Mouse (Mus musculus) kidney, postnatal 4 days (tissue): ENCODE data around the gene 4933436I01Rik.

Source experiments
- DNase-seq, 2 experiments: peaks; one replicate each; pipeline ENCODE4 v3.0.0; 2021; ENCODE audit warnings: mixed read lengths in 2 of 2

4933436I01Rik gene

DNA sequence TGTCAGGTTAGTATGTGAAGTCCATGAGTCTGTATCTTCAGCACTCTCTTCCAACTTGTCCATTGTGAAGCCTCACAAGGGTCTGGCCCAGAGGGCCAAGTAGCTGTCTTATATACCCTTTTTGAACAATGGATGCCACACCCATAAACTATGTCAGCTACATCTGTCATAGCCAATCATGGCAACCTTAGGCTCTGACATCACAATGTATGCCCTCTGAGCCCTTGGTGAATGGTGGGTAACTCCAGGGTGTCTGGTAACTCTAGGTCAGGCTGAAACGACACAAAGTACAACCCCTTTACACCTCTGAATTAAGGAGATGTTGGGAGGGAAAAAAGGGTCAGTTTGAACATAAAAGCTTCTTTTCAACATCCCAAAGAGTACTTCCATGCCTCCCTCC lies at the start of gene 4933436I01Rik:
Gene 4933436I01Rik (minus strand): TSS at position 101 of the 400 bp plus-strand sequence.
- no peak for DNase-seq

DNA sequence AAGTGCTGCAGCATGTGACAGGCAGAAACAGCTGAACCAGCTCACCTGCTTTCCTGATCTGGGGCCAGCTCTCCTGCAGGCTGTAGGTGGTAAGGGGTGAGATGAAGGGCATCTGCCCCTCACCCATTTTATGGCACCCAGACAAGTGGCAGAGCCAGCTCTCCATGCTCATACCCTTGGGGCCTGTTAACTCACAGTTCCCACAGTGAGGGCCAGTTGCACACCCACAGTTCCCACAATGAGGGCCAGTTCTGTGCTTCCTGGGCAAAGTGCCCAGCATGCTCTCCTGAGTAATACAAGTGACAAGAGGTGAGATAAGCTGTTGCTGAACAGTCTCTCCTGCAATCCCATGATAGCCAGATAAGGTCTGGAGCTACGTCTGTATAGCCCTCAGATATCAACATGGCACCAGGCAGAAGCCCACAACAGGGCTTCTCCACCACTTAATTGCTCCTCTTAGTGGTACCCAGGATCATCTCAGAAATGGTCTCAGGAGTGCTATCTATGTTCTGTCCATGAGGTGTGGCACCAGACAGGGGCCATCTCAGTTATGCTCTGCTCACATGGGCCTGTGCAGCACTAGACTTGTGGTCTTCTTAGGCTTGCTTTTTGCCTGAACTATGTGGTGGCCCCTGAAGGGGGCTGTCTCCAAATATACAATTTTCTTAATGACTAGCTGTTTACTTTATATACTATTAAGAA lies 3.7 kb upstream of the 4933436I01Rik start:
- DNase-seq = peak; percentile 1

DNA sequence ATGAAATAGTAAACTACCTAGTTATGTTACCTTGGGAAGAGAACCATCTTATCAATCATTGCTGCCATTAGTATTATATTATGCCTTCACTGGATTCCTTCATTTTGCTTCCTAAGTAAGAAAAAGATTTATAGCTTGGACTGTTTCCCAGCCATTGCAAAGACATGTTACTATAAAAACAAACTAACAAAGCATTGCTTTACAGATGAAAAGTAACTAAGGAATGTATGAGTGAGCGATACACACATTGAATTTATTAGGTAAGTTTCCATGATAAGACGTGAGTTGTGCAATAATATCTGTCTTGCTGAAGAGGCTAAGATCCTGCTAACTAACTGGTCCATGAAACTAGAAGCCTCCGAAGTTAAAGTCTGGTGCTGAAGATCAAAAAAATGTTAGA lies 37.8 kb downstream of the 4933436I01Rik start:
- no peak for DNase-seq
